8 mouse cellular contexts compared by ENCODE assay signal in the genomic region with DNA sequence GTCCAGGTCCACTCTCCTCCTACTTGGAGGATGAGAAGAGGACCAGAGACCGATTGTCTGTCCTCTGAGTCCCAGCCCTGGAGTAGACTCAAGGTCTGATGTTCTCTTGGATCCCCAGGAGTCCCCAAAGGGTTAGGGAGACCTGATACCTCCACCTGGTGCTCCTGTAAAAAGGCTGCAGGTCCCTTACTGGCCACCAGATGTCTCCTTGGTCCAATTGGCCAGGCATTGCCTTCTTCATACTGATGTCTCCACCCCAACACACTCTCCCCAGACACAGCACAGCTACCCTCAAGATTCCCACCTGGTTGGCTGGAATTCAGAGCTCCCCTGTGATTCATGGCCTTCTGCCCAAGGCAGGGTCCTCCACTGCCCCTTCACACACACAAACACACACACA. TPM values are rescaled to one million over a fixed set of nuclear protein-coding genes. Genes with fewer than 3 reads are reported as not detected.
DNase-seq lines count a peak whose midpoint lies in the region; ATAC-seq lines count a peak whose summit lies in the region.

No protein-coding gene starts in this region.

- H3K4me3 ChIP-seq in hindbrain, embryonic 10.5 days: no peak overlapping the region
- no peak overlapping the region for H3K4me3 ChIP-seq in hindbrain, embryonic 13.5 days
- H3K4me3 ChIP-seq in limb, embryonic 11.5 days (ENCODE audit: low read depth, low read length): no peak overlapping the region

- no peaks in the 10 kb centered on the region for H3K9me3 ChIP-seq in hindbrain, embryonic 10.5 days
- H3K9me3 ChIP-seq in hindbrain, embryonic 13.5 days: no peaks in the 10 kb centered on the region
- H3K9me3 ChIP-seq in limb, embryonic 11.5 days (ENCODE audit: control insufficient read depth, low read length): no peaks in the 10 kb centered on the region

- no peaks in the 10 kb centered on the region for H3K36me3 ChIP-seq in hindbrain, embryonic 10.5 days
- H3K36me3 ChIP-seq in hindbrain, embryonic 13.5 days: no peaks in the 10 kb centered on the region
- no peaks in the 10 kb centered on the region for H3K36me3 ChIP-seq in limb, embryonic 11.5 days (ENCODE audit: control insufficient read depth, insufficient read depth, low read length)

- no peak overlapping the region for H3K9ac ChIP-seq in hindbrain, embryonic 13.5 days
- no peak overlapping the region for H3K9ac ChIP-seq in limb, embryonic 11.5 days (ENCODE audit: low read length)

- H3K27me3 ChIP-seq in hindbrain, embryonic 10.5 days (ENCODE audit: insufficient read depth, poor library complexity, severe bottlenecking): peaks cover 67% of the 10 kb centered on the region
- H3K27me3 ChIP-seq in hindbrain, embryonic 13.5 days: peaks cover 25% of the 10 kb centered on the region
- H3K27me3 ChIP-seq in limb, embryonic 11.5 days (ENCODE audit: control insufficient read depth, insufficient read depth, low read length): peaks cover 15% of the 10 kb centered on the region

- no peak for ATAC-seq in hindbrain, embryonic 13.5 days (ENCODE audit: low FRiP score)
- peak; percentile 79 for ATAC-seq in common myeloid progenitor, adult 5-6 weeks (replicated peaks; ENCODE audit: low read depth, poor library complexity, severe bottlenecking)
- no peak for ATAC-seq in limb, embryonic 11.5 days (ENCODE audit: insufficient number of reproducible peaks, low FRiP score, low TSS enrichment, low read depth)

- WGBS in hindbrain, embryonic 10.5 days: 40% methylated on average over 1 of the region's 1 CpGs
- WGBS in hindbrain, embryonic 13.5 days: 54% methylated on average over 1 of the region's 1 CpGs
- WGBS in limb, embryonic 11.5 days: 62% methylated on average over 1 of the region's 1 CpGs

- peak; percentile 47 for DNase-seq in hindbrain, embryonic 10.5 days (ENCODE audit: low spot score)
- peak; percentile 64 for DNase-seq in CD4-positive helper T cell, adult 2 months (ENCODE audit: low read depth, low spot score)
- DNase-seq in R1 (ENCODE audit: low read depth, low spot score): peak; percentile 82
- peak; percentile 63 for DNase-seq in limb, embryonic 11.5 days (ENCODE audit: low spot score)
- peak; percentile 30 to 70 for DNase-seq in spleen, adult 18-20 months
- DNase-seq in right cerebral cortex, postnatal 25 days: no peak

- H3K4me1 ChIP-seq in hindbrain, embryonic 10.5 days (replicated peaks): peaks cover 32% of the 10 kb centered on the region
- peaks cover 60% of the 10 kb centered on the region for H3K4me1 ChIP-seq in hindbrain, embryonic 13.5 days (replicated peaks)
- H3K4me1 ChIP-seq in limb, embryonic 11.5 days (ENCODE audit: control insufficient read depth, insufficient read depth, low read length): peaks cover 25% of the 10 kb centered on the region

- no peak overlapping the region for H3K4me2 ChIP-seq in hindbrain, embryonic 13.5 days
- H3K4me2 ChIP-seq in limb, embryonic 11.5 days (ENCODE audit: low read depth, severe bottlenecking): no peak overlapping the region

- H3K27ac ChIP-seq in hindbrain, embryonic 10.5 days: no peak overlapping the region
- H3K27ac ChIP-seq in hindbrain, embryonic 13.5 days: no peak overlapping the region
- no peak overlapping the region for H3K27ac ChIP-seq in limb, embryonic 11.5 days (replicated peaks; ENCODE audit: low read depth, low read length)

RNA-seq across cellular contexts. Expression of gene Poll, which starts 22.8 kb away (rescaled TPM):
- polyA plus RNA-seq in hindbrain, embryonic 10.5 days (2016; fragmentation: Nextera tagmentation; extraction: Ambion mirVana): 21.5 and 21.6 TPM in 2 replicates
- polyA plus RNA-seq in hindbrain, embryonic 13.5 days (2015; fragmentation: Nextera tagmentation; extraction: Ambion mirVana): 13.5 and 14.6 TPM in 2 replicates
- 9.3 and 14.0 TPM in 2 replicates for total RNA-seq in common myeloid progenitor, adult 5-6 weeks (2017)
- polyA plus RNA-seq in limb, embryonic 11.5 days (2014; fragmentation: Nextera tagmentation; extraction: Ambion mirVana): 19.7 and 21.4 TPM in 2 replicates

RNA-seq across cellular contexts. Expression of gene Gm17018, which starts 22.9 kb away (rescaled TPM):
- 48.8 and 62.1 TPM in 2 replicates for polyA plus RNA-seq in hindbrain, embryonic 10.5 days (2016; fragmentation: Nextera tagmentation; extraction: Ambion mirVana)
- 61.8 and 73.4 TPM in 2 replicates for polyA plus RNA-seq in hindbrain, embryonic 13.5 days (2015; fragmentation: Nextera tagmentation; extraction: Ambion mirVana)
- 27.9 and 29.5 TPM in 2 replicates for total RNA-seq in common myeloid progenitor, adult 5-6 weeks (2017)
- polyA plus RNA-seq in limb, embryonic 11.5 days (2014; fragmentation: Nextera tagmentation; extraction: Ambion mirVana): 51.6 and 52.0 TPM in 2 replicates
